Mouse (Mus musculus) ES-Bruce4 (cell line): ENCODE results near the gene Ggps1.

Experiments used
- CTCF ChIP-seq: IDR thresholded peaks from one replicate; pipeline ENCODE4 v1.8.1; 2011; ENCODE audit warnings: low read depth, low read length
- EP300 ChIP-seq: IDR thresholded peaks from 2 replicates; pipeline ENCODE4 v1.6.1; 2011; ENCODE audit warnings: low read depth, low read length; ENCODE audit not compliant: insufficient read depth
- POLR2A ChIP-seq: IDR thresholded peaks from one replicate; pipeline ENCODE4 v1.8.1; 2011; ENCODE audit warnings: low read length; ENCODE audit not compliant: insufficient read depth

DNA sequence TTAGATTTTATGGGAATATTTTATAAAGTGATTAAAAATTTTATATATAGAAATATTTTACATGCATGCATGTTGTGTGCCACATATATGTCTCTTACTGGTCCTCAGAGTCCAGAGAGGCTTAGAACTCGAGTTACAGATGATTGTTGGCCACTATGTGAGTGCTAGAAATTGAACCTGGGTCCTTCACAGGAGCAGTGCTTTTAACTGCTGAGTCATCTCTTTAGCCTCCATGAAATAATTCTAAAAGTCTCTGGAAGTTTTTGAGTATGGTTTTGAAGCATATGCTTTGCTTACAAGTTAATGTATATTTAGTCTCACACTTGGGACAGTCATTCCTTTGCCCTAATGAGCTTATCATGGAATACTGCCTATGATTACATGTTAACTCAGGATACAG is 12.0 kb upstream of the Ggps1 start:
- no peak for TF ChIP-seq CTCF
- TF ChIP-seq EP300, result no peak
- TF ChIP-seq POLR2A, result no peak
